Mouse (Mus musculus) layer of hippocampus, postnatal 14 days (tissue): ENCODE measurements around the gene Fkbp5. TPM values are rescaled to one million over a fixed set of nuclear protein-coding genes. Genes with fewer than 3 reads are reported as not detected.
A peak's percentile ranks its signal among the peaks of the same experiment; 100 is the strongest.

Experiments
- DNase-seq, 2 experiments: peaks; one replicate each; pipeline ENCODE4 v3.0.0; 2021 to 2022; ENCODE audit warnings: low spot score in 2 of 2, mixed read lengths in 1 of 2
- total RNA-seq, 2 experiments: library from RNA; stranded (reverse); gene quantifications; 2 replicates each; pipeline ENCODE4 v1.2.3; 2021

Fkbp5 gene
- total RNA-seq, 2 experiments from 2014 or later = 65.4 to 78.1 TPM

- no peak for DNase-seq
Observed at GRCm38 (mm10) chr17:28524009-28524695, 6.8 kb upstream of the Fkbp5 start.

- no peak for DNase-seq
Observed at GRCm38 (mm10) chr17:28523355-28524008, 6.2 kb upstream of the Fkbp5 start.

- peak; percentile 87 to 97 for DNase-seq
Observed at GRCm38 (mm10) chr17:28522623-28523354, 5.5 kb upstream of the Fkbp5 start.

- no peak for DNase-seq
Observed at GRCm38 (mm10) chr17:28521920-28522319, 4.6 kb upstream of the Fkbp5 start.

DNA sequence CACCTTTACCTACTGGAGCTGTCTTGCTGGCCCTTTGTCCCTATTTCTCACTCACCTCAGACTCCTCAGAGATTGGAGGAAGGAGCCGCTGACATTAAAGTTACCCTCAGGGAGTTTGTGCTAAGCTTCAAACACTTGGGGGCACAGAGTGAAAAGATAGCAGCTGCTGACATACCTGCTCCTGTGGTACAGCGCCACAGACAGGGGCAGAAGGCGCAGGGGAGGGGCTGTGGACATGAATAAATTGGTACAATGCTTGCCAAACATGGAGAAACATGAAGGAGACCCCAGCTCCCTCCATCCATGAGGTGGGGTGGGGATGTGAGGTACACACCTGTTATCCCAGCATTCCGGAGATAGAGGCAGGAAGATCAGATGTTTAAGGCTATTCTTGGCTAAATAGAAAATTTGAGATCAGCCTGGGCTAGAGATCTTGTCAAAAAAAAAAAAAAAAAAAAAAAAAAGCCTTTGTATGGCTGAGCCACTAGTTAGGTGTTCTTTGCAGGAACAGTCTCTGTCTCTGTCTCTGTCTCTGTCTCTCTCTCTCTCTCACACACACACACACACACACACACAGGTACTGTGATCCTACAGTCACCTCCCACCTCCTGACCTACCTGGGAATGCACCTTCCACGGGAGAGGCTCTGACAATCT is 3.9 kb upstream of the Fkbp5 start:
- DNase-seq = no peak

DNA sequence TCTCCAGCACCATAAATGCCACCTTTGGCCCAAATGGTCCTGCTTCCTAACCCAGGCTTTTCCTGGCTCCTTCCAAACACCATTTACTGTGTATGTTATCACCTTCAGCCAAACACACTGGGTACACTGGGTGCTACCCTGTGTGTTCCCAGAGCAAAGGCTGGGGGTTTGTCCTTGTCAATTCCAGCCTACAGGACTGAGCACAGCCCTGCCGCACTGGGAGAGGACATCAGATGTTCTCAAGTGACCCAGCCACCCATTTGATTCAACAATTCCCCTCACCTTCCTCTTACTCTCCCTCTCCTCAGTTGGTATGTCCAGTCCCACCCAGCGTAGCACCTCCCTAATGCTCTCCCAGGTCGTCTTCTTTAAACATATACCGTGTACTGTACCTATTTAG is 3.2 kb upstream of the Fkbp5 start:
- no peak for DNase-seq

- DNase-seq = no peak
Observed at GRCm38 (mm10) chr17:28519827-28520226, 2.5 kb upstream of the Fkbp5 start.

DNA sequence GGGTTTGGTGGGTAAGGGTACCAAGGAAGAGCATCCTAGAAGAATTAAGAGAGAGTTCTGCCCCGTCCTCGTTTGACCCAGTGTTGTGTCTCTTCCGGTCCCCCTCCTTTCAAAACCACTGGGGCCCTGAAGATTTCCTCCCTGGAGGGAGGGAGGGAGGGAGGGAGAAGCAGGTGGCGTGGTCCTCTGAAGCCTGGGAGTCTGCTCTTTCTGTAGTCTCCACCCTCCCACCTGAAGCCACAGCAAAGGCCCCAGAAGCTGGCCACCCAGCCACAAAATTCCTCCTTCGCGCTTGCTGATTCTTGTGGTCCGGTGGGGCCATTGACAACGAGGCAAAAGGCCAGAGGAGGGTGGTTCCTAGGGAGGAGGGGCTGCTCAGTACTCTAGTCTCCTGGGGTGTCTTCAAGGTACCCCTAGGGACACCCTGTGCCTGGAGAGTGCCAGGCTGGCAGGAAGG is 1.3 kb upstream of the Fkbp5 start:
- DNase-seq = no peak

GRCm38 (mm10) chr17:28517956-28518614 is 758 bp upstream of the Fkbp5 start:
- peak; percentile 84 to 92 for DNase-seq

DNA sequence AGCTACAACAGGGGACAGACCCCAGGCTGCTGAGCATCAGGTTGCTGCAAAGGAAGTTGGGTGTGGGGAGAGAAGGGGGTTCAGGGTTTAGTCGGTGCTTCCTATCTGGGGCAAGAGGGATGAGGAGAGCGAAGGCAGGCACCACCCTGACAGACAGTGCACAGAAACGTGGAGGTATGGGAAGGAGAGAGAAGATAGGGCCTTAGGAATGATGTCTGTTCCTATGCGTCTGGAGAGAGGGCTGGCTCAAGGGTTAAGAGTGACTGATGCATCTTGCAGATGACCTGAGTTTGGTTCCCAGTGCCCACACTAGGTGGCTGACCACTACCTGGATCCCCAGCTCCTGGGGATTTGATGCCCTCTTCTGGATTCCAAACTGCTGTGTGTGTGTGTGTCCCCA is 446 bp downstream of the Fkbp5 start:
- DNase-seq = no peak

DNA sequence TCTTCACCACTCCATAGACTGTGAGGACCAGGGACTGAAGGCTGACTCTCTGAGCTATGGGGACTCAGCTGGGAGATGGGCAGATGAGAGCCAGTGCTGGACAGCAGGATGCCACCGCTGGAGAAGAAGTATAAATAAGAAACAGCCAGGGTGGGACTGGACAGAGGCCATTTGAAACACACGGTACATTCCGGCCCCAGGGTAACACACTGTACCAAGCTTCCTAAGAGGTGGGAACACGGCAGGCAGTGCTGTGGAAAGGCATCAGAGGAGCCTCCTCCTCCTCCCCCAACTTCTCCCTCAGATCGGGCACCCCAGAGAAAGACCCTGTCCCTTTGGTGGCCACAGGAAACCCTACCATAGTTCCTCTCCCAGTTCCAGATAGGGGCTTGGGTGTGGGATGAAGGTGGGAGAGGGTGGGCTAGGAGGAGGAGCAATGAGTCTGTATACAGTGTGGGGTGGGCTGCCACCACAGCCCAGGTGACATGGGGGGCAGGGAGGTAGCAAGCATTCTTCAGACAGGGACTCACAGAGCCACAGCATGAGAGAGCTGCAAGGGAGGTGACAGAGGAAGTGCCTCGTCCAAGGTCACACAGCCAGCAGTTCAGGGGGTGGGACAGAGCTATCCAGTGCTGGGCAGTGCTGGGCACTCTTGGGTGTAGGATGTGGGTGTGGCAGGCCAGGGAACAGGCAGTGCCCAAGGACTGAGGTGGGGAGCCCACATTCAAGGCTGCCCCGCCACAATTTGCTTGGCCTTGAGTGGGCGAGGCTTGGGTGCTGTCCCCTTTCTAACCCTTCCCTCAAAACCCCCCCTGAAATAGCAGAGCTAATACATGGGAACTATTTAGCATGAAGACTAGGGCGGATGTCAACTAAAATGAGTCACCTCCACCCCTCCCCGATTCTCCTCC is 1.6 kb downstream of the Fkbp5 start:
- DNase-seq = no peak

DNA sequence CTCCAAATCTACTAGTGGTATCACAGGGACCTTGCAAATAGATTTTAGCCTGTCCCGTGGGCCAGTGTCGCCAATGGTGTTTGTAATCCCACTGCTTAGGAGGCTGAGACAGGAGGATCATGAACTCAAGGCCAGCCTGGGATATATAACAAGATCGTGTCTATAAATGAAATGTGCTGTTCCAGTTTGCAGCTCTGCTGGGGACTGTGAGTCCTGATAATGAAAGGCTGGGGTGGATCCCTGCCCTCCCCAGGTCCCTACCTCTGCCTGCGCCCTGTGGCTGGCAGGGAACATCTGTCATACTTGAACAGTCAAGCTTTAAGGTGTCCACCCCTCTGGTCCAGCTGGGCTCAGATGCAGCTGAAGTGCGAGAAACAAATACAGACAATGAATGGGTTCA is 2.8 kb downstream of the Fkbp5 start:
- DNase-seq = no peak

DNA sequence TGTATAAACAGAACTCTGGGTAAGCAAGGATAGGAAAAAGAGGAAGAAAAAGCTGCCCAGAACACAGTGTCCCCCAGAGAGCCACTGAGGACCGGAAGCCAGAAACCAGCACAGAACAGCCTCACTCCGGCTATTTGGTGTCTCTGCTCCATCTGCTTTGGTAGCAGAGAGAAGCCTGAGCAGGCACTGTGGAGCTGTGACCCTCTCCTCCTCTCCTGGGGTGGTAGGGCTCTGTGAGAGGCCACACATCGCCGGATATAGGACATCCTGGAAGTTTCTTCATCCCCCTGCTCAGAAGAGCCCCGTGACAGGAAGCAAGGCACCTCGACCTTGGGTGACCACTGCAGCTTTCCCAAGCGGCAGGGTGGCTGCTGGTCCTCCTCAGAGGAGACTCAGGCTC is 3.5 kb downstream of the Fkbp5 start:
- no peak for DNase-seq

GRCm38 (mm10) chr17:28513337-28513736 is 4.0 kb downstream of the Fkbp5 start:
- DNase-seq = no peak

DNA sequence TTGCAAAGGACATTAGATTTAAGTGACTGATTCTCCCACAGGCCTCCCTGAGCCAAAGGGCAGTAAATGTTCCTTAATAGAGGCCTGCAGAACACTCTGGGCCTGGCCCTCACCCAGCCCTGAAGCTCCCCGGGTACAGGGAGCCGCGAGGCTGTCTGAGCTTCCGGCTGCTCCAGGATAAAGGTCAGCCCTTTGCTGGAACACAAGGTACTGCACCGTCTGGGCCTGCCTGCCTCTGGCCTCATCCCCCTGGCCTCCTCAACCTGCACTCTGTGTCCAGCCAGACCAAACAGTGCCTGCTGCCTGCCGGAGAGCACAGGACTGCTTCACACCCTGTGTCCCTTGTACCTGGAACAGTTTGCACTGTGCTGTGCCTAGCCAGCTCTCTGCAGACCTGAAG is 4.6 kb downstream of the Fkbp5 start:
- DNase-seq = no peak

- no peak for DNase-seq
Observed at GRCm38 (mm10) chr17:28511616-28512541, 5.4 kb downstream of the Fkbp5 start.

- DNase-seq = no peak
Observed at GRCm38 (mm10) chr17:28510445-28511342, 6.6 kb downstream of the Fkbp5 start.

DNA sequence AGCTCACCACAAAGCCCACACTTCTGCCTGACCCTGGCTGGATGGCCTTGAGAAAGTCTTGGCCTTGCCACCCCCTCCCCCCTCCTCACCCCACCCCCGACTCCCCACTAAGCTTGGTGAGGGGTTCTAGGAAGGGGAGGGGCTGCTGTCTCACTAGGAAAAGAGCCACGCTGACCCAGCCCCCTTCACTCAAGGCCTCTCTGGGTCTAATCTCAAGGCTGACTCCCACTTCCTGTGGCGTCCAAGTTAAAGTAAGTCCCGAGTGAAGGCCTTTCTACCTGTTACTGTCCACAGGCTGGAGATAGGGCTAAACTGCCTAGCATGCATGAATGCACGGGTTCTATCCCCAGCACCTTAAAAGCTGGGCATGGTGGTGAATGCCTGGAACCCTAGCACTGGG is 9.8 kb downstream of the Fkbp5 start:
- DNase-seq = no peak
